Mouse (Mus musculus) adrenal gland (tissue): ENCODE data around the gene Ccr7.

Experiments
- intact Hi-C: fragments of 180-260 bp; cut with DNase I; formaldehyde crosslinking; loops from one replicate; pipeline ENCODE4 v1.15.1; 2025
- long read RNA-seq, 2 experiments: library from polyadenylated mRNA; unstranded; transcript quantifications; one replicate each; pipeline ENCODE4 v2.0.0; 2020; ENCODE audit warnings: borderline replicate concordance in 1 of 2; ENCODE audit not compliant: insufficient replicate concordance in 1 of 2

The Ccr7 gene
- long read RNA-seq, experiment 1, partial matches to known transcripts = 0 of 1 reads
- long read RNA-seq, experiment 1, other reads (novel, unspliced or antisense) = 0 of 1 reads
- long read RNA-seq, experiment 2 = 0 reads

DNA sequence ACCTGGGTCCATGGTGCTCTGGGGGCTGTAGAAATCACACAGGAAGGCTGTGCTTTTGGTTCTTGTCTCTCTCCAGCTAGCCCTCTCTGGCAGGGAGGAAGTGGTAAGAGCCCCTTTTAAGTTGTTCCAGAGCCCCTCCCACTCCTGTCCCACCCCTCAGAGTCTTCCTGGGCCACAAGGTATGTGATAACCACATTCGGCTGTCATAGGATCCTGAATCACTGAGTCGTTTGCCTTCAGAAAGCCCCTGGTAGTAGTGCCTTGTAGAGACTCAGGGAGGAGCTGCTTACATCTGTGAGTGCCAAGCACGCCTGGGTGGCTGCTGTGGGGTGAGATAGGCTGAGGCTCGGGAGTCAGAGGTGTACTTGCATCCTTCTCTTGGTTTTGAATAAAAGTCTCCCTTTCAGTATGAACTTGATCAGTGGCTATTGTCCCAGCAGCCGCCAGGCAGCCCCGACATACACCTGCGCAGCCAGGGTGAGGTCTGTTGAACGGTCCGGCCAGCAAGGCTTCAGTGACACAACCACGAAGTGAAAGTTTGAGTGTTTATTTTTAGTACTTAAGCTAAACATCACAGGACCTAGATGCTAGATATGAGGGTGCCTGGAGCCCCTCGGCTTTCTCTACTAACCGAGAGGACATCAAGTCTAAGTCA is at the start of gene Ccr7:
Gene Ccr7, minus strand, starts transcription at position 91 of the 655 bp plus-strand sequence.
- intact Hi-C loops = loop anchor here (5.0 kb wide), 1 partner anchor 173 kb away; the partner anchor contains the start of gene Gjd3

DNA sequence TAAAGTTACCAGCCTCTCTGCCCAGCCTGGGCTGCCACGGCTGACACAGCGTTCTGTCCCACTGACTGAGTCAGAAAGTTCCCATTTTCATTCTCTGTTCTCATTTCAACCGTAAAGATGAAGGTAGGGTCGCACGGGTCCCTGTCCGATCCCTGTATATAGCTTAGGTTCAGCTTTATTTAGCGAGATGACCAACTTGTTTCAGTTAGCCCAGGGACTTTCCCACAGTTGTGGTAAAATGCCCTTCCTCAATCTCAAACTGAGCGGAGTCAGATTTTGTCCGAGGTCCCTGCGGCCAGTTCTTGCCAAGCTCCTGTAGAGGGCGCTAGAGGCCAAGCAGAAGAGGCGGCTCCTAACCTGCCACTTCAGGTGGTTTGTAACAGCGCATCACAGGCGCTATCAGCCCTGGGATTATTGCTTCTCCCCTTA is 34.3 kb upstream of the Ccr7 start:
- intact Hi-C loops = no loop called here

DNA sequence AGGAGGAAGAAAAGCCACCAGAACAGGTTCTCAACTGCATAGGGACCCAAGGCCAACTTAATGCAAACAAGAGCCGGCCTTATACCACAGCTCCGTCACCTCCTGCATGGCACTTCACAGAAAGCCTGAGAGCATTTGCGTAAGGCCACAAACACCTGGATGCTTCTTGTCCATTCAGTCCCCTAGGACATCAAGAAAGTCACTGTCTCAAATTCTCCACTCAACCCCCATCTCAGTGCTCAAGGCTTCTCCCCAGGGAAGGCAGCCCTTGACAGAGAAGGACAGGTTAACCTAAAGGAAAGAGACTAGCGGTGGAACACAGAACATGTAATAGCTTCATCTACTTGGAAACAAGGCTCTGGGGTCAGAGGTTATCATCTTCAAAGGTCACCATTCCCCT is 32.5 kb upstream of the Ccr7 start:
- intact Hi-C loops = no loop called here

DNA sequence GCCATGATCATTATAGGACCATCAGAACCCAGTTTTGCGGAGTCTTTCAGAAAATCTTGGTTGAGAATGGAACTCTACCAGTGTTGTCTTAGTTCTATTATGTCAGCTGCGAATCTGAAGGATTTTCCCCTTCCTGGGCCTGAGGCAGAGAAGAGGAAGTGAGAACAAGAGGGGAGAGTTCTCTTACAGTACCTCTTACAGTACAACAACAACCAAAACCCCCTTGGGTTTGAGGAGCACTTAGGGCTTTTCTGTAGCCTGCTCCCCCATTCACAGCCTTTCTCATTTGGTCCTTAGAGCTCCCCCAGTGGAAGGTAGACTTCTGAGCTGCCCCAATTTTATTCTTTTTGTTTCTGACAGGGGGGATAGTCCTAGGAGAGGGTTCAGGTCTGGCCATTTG is 32.0 kb upstream of the Ccr7 start:
- intact Hi-C loops = no loop called here

DNA sequence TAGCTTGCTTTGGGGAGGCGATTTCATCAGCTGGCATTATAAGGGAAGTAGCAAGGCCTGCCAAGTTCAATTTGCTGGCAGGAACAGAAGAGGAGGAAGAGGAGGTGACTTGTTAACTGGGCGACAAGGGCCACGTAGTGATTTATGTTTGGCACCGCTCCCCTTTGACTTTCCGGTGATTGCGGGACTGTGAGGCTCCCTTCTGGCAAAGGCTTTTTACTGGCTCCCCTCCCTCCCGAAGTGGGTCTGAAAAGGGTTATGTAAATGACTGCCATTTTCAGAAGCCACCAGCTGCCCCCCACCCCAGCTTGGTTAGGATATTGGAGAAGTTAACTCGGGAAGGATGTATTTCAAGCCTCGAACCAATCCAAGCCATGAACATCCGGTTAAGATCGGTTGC is 27.7 kb upstream of the Ccr7 start:
- intact Hi-C loops = no loop called here

DNA sequence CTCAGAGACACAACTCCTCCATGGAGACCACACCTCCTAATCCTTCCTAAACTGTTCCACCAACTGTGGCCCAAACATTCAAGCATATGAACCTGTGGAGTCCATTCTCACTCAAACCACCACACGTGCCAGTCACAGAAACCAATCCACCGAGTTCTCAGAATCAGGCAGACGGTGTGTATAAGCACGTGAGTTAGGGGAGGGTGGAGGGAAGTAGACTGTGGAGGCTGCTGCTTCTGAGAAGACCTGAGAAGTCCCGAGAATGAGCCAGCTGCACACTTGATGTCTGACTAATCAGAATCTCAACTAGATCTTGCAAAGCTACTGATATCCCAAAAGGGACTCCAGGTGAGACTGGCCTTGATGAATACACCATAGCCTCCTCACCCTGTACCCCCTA is 25.2 kb upstream of the Ccr7 start:
- intact Hi-C loops = no loop called here

DNA sequence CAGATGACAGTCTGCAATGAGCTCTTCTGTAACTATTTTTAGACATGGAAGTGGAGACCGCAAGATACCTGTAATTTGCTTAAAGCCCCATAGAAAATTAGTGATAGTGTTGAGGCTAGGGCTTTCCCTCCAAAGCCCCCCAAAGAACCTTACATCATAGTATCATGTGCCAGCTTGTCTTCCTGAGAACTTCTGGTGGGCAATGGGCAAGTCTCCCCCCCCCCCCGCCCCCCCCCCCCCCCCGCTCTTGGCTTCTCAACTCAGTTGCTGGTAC is 23.0 kb upstream of the Ccr7 start:
- intact Hi-C loops = no loop called here

DNA sequence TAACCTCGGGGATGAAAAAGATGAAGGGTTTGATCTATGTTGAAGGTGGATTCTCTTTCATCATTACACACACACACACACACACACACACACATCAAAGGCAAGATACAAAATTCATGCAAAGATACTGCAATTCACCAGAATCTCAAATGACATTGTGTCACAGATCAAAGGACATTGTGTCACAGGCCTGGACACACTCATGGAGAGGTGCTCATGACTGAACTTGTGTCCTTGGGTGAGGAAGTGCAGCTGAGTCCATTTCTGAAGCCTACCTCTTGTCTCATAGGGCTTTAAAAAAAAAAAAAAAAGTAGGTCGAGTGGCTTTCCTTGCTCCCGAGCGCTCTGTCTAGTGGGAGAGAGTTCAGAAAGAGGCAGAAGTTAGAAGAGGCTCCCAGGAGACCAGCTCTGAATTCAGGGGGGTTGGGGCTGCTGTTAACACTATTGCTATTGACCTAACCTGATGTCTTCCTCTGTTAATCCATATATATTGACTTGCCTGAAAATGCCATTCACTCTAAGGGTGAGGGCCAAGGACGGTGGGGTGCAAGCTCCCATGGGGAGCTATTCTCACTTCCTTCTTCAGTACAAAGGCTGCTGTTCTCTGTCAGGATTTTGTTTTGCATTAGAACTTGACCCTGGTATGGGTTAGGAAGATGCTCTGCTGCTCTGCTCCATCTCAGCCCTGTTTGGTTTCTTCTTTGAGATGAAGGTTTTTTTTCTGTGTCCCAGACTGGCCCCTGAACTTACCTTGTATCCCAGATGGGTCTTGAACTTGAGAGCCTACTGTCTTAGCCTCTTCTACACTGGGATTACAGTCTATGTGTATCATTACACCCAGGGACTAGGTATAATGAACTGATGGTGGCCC is 22.4 kb upstream of the Ccr7 start:
- intact Hi-C loops = no loop called here

DNA sequence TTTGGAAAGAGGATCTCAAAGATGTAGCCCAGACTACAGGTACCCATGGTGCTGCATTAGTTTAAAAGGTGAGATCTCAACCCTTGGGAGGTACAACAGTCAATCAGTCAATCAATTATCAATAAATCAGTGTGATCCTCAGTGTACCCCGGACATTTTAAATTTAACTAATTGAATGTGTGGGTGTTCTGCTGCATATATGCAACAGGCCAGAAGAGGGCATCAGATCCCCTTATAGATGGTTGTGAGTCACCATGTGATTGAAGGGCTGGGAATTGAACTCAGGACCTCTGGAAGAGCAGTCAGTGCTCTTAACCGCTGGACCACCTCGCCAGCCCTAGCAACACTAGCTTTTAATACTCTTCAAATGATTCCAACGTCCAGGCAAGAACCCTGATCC is 17.1 kb upstream of the Ccr7 start:
- intact Hi-C loops = no loop called here

DNA sequence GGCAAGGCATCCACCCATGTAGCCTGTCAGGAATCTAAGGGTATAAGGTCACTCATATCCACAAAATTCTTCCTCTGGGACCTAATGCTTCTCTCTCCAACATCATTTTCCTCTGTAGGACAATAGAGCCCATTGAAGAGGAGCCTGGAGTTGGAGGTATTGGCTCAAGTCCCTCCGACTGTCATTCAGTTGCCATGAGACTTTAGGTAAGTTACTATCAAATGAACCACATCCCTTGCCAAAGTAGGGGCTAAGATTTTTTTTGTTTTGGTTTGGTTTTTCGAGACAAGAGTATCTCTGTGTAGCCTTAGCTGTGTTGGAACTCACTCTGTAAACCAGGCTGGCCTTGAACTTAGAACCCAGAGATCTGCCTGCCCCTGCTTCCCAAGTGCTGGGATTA is 16.6 kb upstream of the Ccr7 start:
- intact Hi-C loops = no loop called here

DNA sequence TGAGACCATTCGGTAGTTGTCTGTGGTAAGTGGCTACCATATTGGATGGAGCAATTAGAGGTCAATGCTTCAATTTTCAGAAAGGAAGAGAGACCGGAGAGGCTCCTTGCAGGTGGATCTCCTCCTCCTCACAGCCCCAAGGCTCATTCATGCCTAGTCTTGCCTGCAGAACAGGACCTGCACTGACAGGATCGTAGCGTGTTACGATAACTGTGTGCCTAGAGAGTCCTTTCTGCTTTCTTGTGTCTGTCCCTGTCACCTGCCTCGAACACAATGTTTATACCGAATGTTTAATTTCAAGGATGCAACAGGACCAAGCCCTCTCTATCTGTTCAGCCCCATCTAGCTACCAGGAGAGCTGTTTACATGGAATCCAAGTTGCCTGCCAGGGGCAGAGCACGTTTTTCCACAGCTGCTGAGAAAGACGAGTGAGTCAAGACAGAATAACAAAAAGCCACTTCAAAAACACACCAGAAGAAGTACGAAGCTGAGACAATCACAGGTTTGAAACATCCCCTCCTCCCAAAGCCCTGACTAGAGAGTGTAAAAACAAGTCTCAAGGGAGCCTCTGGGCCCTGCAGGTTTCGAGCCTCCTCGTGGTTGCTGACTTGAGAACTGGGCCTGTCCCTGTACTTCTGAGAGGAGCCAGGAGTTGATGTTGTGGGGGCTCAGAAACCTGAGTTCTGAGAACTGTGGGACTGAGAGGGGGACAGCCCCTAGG is 15.8 kb upstream of the Ccr7 start:
- intact Hi-C loops = no loop called here

DNA sequence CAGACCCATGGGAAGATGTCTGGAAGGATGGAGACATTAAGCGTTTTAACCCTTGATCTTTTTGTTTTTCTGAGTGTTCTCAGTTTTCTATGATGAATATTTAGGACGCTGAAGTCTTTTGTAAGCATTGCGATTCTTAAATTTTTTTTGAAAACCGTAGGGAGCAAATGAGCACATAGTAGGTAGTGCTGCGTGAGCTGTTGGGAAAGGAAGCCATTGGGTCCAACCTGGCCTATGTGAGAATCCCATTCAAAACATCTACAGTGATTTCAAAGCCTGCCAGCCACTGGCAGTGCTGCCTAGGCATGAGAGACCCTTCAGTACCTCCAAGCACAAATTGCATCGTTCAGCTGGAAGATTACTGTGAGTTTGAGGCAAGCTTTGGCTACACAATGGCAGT is 15.1 kb upstream of the Ccr7 start:
- intact Hi-C loops = no loop called here

DNA sequence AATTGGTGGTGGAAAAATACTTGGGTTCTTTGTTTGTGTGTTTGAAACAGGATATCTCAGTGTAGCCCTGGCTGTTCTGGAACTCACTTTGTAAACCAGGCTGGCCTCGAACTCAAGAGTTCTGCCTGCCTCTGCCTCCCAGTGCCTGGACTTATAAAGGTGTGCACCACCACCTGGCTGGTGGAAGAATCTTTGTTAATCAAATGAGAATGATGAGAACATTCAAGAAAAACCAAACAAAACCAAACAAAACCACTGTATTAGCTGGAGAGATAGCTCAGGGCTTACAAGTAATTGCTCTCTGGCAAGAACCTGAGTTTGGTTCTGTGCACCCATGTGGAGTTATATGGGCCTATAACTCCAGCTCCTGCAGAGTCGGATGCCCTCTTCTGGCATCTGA is 14.6 kb upstream of the Ccr7 start:
- intact Hi-C loops = no loop called here

DNA sequence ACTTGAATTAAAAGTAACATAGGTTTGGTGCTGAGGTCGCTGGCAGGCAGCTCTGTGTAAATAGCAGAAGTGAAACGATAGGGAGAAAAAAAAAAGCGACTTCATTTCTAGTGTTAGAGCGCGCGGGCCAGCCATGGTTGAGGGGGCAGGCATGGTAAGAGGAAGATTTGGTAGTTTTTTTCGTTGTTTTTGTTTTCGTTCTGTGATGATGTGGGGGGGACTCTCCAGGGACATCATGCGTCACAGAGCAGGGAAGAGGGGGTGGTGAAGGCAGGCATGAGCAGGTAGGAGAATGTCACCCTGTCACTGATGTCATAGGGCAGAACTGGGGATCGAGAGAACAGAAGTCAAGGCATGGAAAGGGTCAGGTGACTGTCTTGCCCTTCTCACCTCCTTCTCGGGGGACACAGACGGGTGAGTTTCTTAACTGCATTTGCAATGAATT is 13.2 kb upstream of the Ccr7 start:
- intact Hi-C loops = no loop called here

DNA sequence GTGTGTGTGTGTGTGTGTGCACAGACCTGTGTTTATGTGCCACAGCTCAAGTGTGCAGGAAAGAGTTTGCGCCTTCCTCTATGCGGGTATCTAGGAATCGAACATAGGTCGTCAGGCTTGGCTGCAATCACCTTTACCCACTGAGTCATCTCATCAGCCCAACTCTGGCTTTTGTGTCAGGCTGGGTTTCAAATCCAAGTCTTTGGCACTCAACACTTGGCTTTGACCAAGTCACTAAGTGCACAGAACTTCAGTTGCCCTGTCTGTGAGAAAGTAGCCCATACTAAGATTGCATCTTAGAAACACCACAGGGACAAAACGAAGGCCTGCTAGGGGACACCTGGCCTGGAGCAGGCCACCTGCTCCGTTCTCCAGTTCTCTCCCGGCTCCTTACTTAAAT is 12.7 kb upstream of the Ccr7 start:
- intact Hi-C loops = no loop called here

DNA sequence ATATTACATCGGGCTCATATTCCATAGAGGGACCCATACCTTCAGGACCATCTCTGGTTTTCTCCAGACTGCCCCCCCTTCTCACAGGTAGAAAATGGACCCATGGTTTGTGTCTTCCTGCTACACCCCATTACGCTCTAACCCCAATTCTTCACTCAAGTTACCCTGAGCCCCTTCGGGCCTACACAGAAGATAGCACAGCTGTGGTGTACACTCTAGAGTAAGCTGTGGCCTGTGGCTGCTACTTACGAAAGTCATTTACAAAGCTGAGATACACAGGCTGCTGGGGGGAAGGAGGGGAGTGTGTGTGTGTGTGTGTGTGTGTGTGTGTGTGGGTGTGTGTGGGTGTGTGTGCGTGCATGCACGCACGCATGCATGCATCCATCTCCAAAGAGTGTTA is 11.4 kb upstream of the Ccr7 start:
- intact Hi-C loops = no loop called here

DNA sequence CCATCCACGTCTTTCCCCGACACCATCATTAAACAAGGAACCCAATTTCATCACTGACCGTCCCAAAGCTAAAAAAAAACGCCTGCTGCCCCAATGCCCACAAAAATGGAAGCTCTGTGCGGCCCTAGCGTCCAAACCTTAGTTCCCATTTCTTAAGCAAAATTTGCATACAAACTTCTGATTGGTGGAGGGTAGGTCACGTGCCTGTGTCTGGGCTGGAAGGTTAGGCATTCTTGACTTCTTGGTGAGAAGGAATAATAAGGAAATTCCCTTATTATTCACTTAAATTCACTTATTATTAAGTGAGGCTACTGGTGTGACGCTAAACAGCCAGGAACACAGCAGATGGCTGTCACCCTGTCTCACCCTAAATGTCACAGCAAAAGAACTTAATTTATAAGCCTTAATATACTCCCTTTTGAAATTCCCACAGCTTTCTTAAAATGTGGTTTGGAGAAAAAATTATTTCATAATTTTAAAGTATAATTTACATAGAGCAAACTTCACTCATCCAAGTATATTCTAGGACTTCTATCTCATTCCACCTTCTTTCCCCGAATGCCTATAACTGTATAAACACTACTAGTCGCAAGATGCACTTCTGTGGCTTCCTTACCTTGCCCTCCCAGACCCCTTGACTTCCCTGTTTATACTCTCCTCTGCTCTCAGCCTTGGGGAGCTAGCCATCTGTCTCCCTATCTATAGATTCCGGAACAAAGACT is 10.3 kb upstream of the Ccr7 start:
- intact Hi-C loops = no loop called here

DNA sequence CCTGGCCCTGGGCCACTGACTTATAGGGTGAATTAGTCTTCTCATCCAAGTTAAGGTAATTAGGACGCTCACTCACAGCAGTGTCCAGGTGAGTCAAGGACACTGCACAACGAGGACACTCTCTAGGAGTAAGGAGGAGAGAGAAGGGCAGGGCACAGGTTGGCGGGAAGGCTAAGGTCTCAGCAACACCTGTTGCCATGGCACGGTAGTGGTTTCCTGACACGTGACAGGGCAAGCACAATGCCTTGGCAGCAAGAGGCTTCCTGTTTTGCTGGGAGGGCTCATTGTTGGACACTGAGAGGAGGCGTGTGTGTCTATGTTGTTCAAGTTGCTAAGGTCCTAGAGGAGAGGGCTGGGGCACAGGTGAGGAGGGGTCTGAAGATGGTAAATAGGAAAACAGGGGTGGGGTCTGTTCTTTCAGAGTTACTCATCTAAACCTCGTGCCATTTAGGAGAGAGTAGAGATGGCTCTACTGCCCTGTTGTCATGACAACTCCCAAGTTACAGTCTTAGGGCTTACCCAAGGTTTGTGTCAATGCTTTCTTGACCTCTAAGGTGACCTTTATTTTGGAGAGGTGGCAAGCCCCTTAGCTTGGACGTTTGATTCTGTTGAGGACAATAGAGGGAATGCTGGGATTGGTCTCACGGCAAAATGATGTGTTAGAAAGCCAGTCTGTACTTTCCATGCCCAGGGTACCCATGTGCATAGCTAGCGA is 8.3 kb upstream of the Ccr7 start:
- intact Hi-C loops = no loop called here

DNA sequence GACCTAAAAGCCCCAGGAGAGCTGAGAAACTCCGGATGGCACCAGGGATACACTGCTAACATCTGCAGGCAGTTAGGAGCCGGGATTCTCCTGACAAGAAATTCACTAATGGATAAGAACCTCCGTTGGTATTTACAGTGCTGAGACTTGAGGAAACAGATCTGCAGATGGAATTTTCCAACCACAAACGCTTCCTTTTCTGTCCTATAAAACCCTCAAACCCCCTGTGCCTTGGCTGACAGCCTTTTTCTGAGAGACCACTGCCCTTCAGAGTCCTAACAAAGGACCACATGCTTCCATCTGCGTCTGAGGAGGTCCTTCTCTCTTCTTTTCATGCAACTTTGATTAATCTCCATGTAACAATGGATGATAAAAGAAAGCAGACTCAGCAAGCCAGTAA is 6.8 kb upstream of the Ccr7 start:
- intact Hi-C loops = no loop called here

DNA sequence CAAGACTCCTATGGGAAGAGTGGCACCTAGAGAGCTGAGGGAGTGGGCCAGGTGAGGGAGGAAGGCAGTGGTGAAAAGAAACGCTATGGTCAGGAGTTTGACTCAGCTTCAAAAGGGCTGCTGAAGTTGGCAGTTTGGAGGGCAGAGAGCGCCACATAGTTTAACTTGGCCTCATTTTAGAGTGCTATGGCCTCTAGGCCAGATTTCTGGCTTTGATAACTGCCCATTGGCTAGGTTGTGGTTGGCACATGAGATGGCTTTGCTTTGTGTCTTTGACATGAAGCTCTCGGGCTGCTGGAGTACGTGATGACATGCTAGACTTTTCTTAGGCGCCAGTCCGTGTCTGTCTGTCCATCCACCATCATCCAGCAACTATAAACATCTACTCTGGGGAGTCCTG is 5.4 kb upstream of the Ccr7 start:
- intact Hi-C loops = no loop called here

DNA sequence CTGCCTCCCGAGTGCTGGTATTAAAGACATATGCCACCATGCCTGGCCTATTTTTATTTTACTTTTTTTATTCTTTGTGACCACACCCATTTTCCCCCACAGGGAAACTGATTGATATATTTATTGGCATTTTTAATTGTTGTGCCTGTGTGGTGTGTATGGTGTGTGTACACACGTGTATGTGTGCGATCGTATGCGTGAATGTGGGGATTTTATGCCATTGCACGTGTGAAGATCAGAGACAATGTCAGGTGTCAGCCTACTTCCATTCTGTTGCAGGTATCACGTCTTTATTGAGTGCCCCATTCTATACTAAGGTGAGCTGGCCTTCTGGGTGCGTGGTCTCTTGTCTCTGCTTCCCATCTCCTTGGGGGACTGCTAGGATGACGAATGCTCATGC is 940 bp upstream of the Ccr7 start:
- intact Hi-C loops = no loop called here
